Mouse (Mus musculus): ENCODE results near the gene Rnf19b. TPM values are rescaled to one million over a fixed set of nuclear protein-coding genes. Genes with fewer than 3 reads are reported as not detected.

The Rnf19b gene
- polyA plus RNA-seq, 1 experiment from 2014 or later, result 4.8 TPM

DNA sequence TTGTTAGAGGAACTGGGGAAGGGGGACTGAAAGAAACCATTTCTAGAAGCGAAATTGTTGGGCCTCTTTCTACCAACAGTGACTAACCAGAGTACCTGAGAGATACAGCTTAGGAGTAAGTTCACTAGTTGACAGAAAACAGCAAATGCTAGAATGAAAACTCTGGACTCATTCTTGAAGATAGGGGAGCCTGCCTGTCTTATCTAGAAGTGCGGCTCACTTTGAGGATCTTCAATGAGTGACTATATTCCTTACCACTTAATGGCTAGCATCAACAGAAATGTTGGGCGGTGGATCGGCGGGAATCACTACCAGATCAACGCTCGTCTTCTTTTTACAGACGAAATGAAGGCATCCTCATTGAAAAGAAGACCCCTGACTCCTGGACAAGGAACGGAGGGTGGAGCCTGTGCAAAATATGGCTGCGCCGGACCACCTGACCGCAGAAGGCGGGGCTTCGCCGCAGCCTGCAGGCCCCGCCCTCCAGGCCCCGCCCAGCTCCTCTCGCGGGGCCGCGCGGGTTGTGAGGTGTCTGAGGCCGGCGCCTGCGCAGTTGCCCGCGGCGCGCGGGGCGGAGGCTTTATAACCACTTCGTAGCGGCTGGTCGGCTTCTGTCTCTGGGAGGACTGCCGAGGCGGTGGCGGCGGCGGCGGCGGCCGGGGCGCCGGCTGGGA is 401 bp upstream of the Rnf19b start:
- 2% methylated on average over 44 of the region's 44 CpGs for WGBS (ENCODE audit: insufficient replicate concordance)
- ATAC-seq (ENCODE audit: insufficient read depth), result peak; percentile 91
- Histone ChIP-seq H3K9me3 (replicated peaks) (no peaks in the 10 kb centered on the region), H3K27me3 (no peaks in the 10 kb centered on the region), H3K36me3 (replicated peaks) (no peaks in the 10 kb centered on the region), H3K4me3 (replicated peaks) (peak overlapping the region; percentile 87), H3K9ac (peak overlapping the region; percentile 92), H3K4me2 (peak overlapping the region; percentile 95), H3K4me1 (replicated peaks) (peaks cover 48% of the 10 kb centered on the region), H3K27ac (replicated peaks) (peak overlapping the region; percentile 91)

DNA sequence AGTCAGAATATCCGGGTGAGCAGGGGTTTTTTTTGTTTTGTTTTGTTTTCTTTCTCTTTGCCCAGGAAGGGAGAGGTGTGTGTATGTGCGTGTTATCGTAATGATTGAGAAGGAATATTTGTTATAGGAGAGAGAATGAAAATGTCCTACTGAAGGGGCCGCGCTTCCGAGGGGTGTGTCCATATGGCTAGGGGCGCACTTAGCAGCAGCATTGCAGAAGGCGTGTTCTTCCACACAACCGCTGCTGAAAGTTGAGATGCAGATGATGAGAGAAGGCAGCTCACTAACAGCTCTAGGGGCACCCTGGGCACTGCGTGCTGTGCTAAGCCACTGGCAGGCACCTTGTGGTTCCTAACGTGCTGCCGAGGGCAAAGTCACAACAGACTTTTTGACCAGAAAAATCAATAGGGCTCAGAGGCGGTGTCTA is 1.1 kb downstream of the Rnf19b start:
- Histone ChIP-seq H3K9ac (peak overlapping the region; percentile 92), H3K4me3 (replicated peaks) (peak overlapping the region; percentile 87), H3K27me3 (no peaks in the 10 kb centered on the region), H3K4me1 (replicated peaks) (peaks cover 55% of the 10 kb centered on the region), H3K36me3 (replicated peaks) (no peaks in the 10 kb centered on the region), H3K4me2 (peak overlapping the region; percentile 95), H3K27ac (replicated peaks) (peak overlapping the region; percentile 91), H3K9me3 (replicated peaks) (no peaks in the 10 kb centered on the region)
- ATAC-seq (ENCODE audit: insufficient read depth), result 0 out of 2 replicates have a peak, but pooled peaks have one; percentile 8
- 3% methylated on average over 13 of the region's 13 CpGs for WGBS (ENCODE audit: insufficient replicate concordance)

DNA sequence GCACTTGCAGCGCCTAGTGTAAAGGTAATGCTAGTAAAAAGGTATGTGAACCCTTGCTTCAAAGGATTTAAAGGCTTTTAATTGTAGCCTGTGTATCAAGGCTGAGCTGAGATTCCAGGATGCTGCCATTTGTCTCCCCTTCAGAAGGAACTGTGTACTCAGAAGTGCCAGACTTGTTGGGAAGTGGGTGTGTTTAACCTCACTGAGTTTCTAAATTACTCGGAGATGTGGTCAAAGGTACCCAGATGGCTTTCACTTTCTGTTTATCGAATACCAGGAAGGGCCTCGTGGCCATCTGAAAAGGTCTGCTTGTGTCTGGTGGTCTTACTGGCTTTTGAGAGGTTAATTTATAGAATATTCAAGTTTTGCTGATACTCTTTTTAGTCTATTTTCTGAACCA is 1.9 kb downstream of the Rnf19b start:
- Histone ChIP-seq H3K9ac (peak overlapping the region; percentile 92), H3K4me2 (peak overlapping the region; percentile 95), H3K27ac (replicated peaks) (no peak overlapping the region), H3K9me3 (replicated peaks) (no peaks in the 10 kb centered on the region), H3K27me3 (no peaks in the 10 kb centered on the region), H3K4me3 (replicated peaks) (peak overlapping the region; percentile 87), H3K36me3 (replicated peaks) (no peaks in the 10 kb centered on the region), H3K4me1 (replicated peaks) (peaks cover 55% of the 10 kb centered on the region)
- 19% methylated on average over 4 of the region's 4 CpGs for WGBS (ENCODE audit: insufficient replicate concordance)
- ATAC-seq (ENCODE audit: insufficient read depth), result no peak

DNA sequence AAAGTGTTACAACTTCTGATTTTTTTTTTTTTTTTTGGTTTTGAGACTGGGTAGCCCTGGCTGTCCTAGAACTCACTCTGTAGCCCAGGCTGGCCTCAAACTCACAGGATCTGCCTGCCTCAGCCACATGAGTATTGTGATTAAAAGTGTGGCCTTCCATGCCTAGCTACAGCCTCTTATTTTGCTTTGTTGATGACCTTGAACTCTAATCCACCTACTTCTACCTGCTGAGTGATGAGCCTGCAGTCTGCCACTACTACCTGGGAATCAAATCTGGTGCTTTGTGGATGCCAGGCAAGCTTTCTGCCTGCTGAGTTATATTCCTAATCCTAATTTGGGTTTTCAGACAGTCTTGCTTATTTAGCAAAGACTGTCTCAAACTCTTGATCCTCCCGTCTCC is 3.4 kb downstream of the Rnf19b start:
- WGBS (ENCODE audit: insufficient replicate concordance), result 81% methylated on average over 1 of the region's 1 CpGs
- Histone ChIP-seq H3K36me3 (replicated peaks) (no peaks in the 10 kb centered on the region), H3K4me3 (replicated peaks) (no peak overlapping the region), H3K9me3 (replicated peaks) (no peaks in the 10 kb centered on the region), H3K27me3 (no peaks in the 10 kb centered on the region), H3K4me2 (no peak overlapping the region), H3K27ac (replicated peaks) (no peak overlapping the region), H3K4me1 (replicated peaks) (peaks cover 55% of the 10 kb centered on the region), H3K9ac (no peak overlapping the region)
- ATAC-seq (ENCODE audit: insufficient read depth), result no peak

DNA sequence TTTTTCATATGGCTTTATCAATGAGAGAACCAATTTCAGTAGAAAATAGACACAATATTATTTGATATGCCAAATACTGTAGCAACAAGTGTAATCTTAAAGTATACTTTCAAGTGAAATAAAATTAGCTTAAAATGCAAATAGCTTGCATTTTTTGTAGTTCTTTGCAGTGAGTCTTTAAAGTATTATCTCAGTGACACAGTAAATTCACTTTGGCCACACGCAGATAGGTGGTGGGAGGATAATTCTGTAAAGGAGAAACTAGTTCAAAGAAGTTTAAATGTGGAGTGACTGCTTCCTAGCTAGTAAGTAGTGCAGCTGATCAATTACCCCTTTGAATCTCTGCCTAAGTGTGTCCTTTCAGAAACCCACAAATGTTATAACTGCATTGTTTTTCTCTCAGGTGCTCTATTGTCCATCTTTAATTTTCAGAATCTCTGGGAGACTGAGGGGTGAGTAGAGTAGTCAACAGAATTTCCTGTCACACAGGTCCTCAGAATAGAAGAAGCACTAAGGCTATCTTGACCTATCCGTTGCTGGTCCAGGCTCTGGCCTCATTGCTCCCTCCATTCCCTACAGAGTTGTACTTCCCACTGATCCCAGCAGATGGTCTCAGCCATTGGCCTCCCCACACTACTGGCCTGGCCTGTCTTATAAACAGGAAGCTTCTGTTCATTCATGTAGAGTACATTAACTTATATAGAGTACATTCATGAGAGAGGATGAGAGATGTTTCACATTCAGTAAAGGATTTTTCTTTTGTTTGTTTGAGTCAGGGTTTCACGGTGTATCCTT is 4.4 kb downstream of the Rnf19b start:
- 59% methylated on average over 3 of the region's 3 CpGs for WGBS (ENCODE audit: insufficient replicate concordance)
- Histone ChIP-seq H3K36me3 (replicated peaks) (no peaks in the 10 kb centered on the region), H3K9me3 (replicated peaks) (no peaks in the 10 kb centered on the region), H3K4me2 (no peak overlapping the region), H3K4me3 (replicated peaks) (no peak overlapping the region), H3K4me1 (replicated peaks) (peaks cover 51% of the 10 kb centered on the region), H3K27me3 (no peaks in the 10 kb centered on the region), H3K27ac (replicated peaks) (no peak overlapping the region), H3K9ac (no peak overlapping the region)
- ATAC-seq (ENCODE audit: insufficient read depth), result no peak

DNA sequence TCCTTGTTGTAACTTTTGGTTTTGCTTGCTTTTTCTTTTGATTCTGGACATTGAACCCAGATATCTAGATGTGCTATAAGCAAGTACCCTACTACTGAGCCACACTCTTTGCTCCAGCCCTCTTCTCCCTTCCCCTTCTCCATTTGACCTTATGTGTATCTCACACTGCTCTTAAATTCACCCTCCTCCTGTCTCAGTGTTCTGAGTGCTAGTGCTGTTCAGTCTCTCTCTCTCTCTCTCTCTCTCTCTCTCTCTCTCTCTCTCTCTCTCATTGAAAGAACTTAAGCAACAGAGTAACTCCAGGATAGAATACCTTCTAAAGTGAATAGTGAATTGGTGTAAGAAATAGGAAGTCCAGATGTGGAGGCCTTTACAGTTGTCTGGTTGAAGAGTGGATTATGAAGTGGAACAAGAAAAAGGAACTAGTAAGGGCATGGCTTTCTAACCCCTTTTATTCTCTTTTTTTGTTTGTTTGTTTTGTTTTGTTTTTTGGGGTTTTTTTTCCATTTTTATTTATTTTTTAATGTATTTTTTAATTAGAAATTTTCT is 7.7 kb downstream of the Rnf19b start:
- Histone ChIP-seq H3K27ac (replicated peaks) (0 out of 2 replicates have a peak overlapping the region, but pooled peaks have one; percentile 25), H3K4me1 (replicated peaks) (peaks cover 24% of the 10 kb centered on the region), H3K4me2 (no peak overlapping the region), H3K27me3 (no peaks in the 10 kb centered on the region), H3K4me3 (replicated peaks) (no peak overlapping the region), H3K36me3 (replicated peaks) (no peaks in the 10 kb centered on the region), H3K9ac (no peak overlapping the region), H3K9me3 (replicated peaks) (no peaks in the 10 kb centered on the region)
- ATAC-seq (ENCODE audit: insufficient read depth), result no peak

DNA sequence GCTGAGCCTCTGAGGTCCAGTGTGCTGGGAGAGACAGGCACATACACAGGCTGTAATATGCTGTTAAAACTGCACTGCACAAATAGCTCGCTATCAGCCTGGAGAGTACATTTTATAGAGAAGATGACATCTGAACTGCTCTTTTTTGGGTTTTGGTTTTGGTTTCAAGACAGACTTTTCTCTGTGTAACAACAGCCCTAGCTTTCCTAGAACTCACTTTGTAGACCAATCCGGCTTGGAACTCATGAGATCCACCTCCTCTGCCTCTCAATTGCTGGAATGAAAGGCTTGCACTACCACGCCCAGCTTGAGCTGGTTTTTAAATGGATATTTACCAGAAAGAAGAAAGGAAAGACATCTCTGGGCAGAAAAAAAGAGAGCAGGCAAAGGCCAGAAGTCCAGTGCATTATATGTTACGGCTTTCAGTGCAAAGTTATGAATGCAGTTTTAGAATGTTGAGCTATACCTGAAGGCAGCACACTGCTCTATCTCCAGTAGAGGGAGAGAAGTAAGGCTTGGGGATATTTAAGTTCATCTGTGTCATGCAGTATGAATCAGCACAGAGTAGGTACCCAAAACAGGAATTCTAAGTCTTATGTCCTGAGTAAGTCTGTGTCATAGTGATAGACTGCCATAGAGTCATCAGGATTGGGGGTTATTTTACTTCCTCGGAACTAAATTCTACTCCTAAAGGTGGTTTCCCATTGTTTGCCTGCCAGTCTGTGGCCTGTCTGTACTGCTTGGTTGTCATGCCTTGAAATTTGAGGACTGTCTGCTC is 9.8 kb downstream of the Rnf19b start:
- H3K9me3 ChIP-seq (replicated peaks), result no peaks in the 10 kb centered on the region
- 0 out of 2 replicates have a peak, but pooled peaks cover 1% of the 10 kb centered on the region for H3K36me3 ChIP-seq (replicated peaks)
- no peak overlapping the region for H3K4me3 ChIP-seq (replicated peaks)
- WGBS (ENCODE audit: insufficient replicate concordance), result 74% methylated on average over 5 of the region's 5 CpGs
- no peak for ATAC-seq (ENCODE audit: insufficient read depth)
- H3K9ac ChIP-seq, result no peak overlapping the region
- no peaks in the 10 kb centered on the region for H3K27me3 ChIP-seq
- H3K27ac ChIP-seq (replicated peaks), result no peak overlapping the region
- no peak overlapping the region for H3K4me2 ChIP-seq
- H3K4me1 ChIP-seq (replicated peaks), result peaks cover 7% of the 10 kb centered on the region

DNA sequence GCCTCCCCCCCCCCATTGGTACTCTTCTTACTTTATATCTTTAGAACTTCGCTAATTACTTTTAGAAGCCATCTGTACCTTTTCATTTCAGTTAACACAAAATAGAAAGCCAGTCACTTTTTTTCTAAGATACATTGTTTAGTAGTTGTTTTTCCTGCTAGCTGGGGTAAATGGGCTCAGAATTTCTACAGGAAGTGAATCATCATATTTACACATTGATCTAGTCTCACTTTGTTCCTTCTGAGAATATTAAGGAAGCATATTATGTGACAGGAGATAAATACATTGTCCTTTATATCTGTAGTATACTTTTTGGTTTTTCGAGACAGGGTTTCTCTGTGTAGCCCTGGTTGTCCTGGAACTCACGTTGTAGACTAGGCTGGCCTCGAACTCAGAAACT is 10.8 kb downstream of the Rnf19b start:
- no peak overlapping the region for H3K4me3 ChIP-seq (replicated peaks)
- no peak for ATAC-seq (ENCODE audit: insufficient read depth)
- no peaks in the 10 kb centered on the region for H3K9me3 ChIP-seq (replicated peaks)
- WGBS (ENCODE audit: insufficient replicate concordance), result 68% methylated on average over 4 of the region's 4 CpGs
- no peak overlapping the region for H3K27ac ChIP-seq (replicated peaks)
- no peaks in the 10 kb centered on the region for H3K27me3 ChIP-seq
- 0 out of 2 replicates have a peak, but pooled peaks cover 2% of the 10 kb centered on the region for H3K4me1 ChIP-seq (replicated peaks)
- H3K4me2 ChIP-seq, result no peak overlapping the region
- H3K9ac ChIP-seq, result no peak overlapping the region
- H3K36me3 ChIP-seq (replicated peaks), result peaks cover 11% of the 10 kb centered on the region

DNA sequence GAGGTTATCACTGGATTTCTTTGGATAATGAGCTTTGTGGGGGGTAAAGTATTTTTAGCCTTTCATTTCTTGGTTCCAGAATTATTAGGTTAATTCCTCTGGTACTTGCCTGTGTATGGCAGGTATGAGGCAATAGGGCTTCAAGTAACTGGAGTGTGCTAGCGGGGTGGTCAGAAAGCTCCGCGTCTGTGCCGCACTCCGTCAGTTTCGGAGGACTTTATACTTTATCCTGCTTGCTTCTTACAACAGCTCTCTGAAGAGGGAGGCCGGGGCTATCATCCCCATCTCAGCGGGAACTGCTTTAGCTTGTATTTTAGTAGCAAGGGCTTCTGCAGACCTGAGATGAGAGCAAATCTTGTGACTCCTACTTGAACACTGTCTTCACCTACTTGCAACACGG is 21.1 kb downstream of the Rnf19b start:
- Histone ChIP-seq H3K4me3 (replicated peaks) (no peak overlapping the region), H3K27me3 (no peaks in the 10 kb centered on the region), H3K9ac (no peak overlapping the region), H3K4me2 (no peak overlapping the region), H3K27ac (replicated peaks) (no peak overlapping the region), H3K36me3 (replicated peaks) (peaks cover 67% of the 10 kb centered on the region), H3K9me3 (replicated peaks) (no peaks in the 10 kb centered on the region), H3K4me1 (replicated peaks) (no peaks in the 10 kb centered on the region)
- WGBS (ENCODE audit: insufficient replicate concordance), result 87% methylated on average over 9 of the region's 9 CpGs
- ATAC-seq (ENCODE audit: insufficient read depth), result no peak

DNA sequence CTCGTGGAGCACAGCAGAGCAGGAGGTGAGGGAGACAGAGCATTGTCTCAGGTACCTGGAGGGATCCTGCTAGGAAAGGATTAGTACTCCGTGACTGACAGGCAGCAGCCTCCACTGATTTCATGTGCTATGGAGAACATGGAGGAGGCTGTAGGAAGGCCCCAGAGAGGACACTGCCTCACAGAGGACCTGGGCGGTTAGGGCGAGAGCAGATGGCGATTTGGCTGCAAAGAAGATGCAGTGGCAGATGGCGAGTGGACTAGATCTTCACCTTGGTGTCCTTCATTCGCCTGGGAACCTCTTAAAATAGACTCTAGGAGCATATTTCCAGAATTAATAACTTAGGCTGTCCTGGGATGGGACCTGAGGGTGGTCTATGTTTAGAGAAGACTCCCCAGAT is 23.0 kb downstream of the Rnf19b start:
- no peaks in the 10 kb centered on the region for H3K4me1 ChIP-seq (replicated peaks)

DNA sequence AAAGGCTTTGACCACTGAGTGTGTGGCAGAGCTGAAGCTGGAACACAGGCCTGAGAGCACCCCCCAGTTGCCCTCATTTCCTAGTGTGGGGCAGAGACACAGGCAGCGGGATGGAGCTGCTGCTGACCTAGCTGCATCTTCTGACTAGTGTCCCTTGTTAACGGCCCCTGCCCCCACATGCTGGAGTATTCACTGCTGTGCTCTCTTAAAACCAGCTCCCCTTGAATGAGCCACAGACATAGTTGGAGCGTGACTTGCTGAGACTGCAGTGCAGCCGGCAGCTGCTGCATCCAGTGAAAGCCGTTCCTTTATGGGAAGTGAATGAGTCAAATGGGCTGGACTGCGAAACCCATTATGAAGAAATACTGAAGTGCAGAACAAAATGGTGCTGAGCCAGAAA is 23.4 kb downstream of the Rnf19b start:
- Histone ChIP-seq H3K9ac (no peak overlapping the region), H3K4me2 (no peak overlapping the region), H3K36me3 (replicated peaks) (peaks cover 57% of the 10 kb centered on the region), H3K27ac (replicated peaks) (no peak overlapping the region), H3K9me3 (replicated peaks) (no peaks in the 10 kb centered on the region), H3K27me3 (no peaks in the 10 kb centered on the region), H3K4me3 (replicated peaks) (no peak overlapping the region), H3K4me1 (replicated peaks) (no peaks in the 10 kb centered on the region)
- ATAC-seq (ENCODE audit: insufficient read depth), result no peak
- WGBS (ENCODE audit: insufficient replicate concordance), result 80% methylated on average over 6 of the region's 6 CpGs

More for the DNA sequence above, 23.0 kb downstream of the Rnf19b start:
- no peaks in the 10 kb centered on the region for H3K9me3 ChIP-seq (replicated peaks)
- H3K4me2 ChIP-seq, result no peak overlapping the region
- H3K36me3 ChIP-seq (replicated peaks), result peaks cover 61% of the 10 kb centered on the region
- no peak overlapping the region for H3K9ac ChIP-seq
- ATAC-seq (ENCODE audit: insufficient read depth), result no peak
- 72% methylated on average over 7 of the region's 7 CpGs for WGBS (ENCODE audit: insufficient replicate concordance)
- H3K27me3 ChIP-seq, result no peaks in the 10 kb centered on the region
- no peak overlapping the region for H3K4me3 ChIP-seq (replicated peaks)
- H3K27ac ChIP-seq (replicated peaks), result no peak overlapping the region
